Mouse (Mus musculus) spleen, adult 12 weeks (tissue): Measurements from ENCODE around the gene Cep19.
"Not testable (repeated sequence)": the region's sequence is repeated elsewhere in the genome, so short reads cannot be mapped to it uniquely, and the experiment has no call there.

Experiments used
- DNase-seq: peaks from one replicate; pipeline ENCODE4 v3.0.0; 2022; ENCODE audit warnings: low spot score

Gene Cep19

DNA sequence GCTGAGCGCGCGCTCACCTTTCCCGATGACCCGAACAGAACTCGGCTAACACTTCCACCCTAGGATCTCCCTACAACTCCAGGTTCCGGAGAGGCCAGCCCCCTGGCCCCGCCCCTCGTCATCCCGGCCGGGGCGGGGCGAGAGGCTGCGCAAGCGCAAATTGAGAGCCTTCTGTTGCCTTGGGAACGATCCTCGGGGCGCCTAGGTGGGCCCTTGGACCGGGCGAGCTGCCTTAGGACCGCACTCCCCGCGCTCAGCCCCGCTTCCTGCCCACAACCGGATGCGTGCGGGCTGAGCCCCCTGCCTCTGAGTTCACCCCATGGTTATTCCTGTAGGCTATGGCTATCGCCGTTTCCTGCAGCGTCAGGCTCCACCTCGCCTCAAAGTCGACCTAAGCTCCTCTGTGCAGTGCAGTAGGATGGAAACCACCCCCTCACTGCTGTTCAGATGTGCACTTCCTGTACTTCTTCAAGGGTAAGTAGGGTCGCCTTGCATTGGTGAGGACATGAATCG is at the start of gene Cep19, which contains the start of gene Pigx:
Gene Cep19, plus strand, starts transcription at position 163 of the 513 bp plus-strand sequence.
Gene Pigx, minus strand, starts transcription at position 103 of the 513 bp plus-strand sequence.
- peak; percentile 87 for DNase-seq

DNA sequence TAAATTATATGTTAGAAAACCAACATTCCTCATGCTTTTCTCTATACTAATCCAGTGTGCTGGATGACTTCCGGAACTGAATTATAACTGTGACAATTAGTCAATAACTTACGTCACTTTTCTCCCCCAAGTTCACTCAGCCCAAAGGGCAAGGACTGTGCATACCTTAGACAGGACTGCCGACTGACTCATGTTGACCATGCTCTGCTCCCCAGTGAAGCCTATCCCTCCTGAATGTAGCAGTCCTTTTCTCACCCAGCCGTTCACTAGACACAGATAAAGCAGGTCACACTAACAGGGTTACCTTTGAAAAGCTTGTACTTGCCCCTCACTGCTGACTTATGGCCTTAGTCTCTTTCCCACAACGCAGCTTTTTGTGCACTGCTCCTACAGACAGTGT is 40.8 kb upstream of the Cep19 start:
- no peak for DNase-seq

DNA sequence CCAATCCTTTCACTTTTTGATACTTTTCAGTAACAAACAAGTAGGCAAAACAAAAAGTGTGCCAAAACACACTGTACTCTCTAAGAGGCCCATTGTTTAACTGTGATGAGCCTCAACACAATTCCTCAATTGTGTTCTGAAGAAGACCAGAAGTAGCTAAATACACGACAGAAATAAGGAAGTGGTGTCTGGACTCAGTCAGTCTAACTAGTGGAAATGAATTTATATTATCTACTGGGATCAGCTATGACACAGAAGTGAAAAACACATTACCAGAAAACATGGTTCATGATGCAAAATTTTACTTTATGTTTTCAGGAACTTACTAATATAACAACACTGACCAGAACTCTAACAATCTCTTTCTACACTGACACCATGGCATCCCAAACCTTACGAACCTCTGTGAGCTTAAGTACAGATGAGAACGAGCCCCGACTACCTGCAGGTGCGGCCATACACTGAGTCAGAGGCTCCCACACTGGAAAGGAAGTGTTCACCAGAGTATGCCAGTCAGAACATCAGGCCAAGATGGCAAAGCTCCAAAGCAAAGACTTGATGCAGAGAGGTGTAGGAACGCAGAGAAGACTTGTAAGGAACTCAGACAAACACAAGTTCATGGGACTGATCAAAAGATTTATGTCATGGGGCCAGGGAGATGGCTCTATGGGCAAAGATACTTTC is 39.6 kb upstream of the Cep19 start:
- no peak for DNase-seq

DNA sequence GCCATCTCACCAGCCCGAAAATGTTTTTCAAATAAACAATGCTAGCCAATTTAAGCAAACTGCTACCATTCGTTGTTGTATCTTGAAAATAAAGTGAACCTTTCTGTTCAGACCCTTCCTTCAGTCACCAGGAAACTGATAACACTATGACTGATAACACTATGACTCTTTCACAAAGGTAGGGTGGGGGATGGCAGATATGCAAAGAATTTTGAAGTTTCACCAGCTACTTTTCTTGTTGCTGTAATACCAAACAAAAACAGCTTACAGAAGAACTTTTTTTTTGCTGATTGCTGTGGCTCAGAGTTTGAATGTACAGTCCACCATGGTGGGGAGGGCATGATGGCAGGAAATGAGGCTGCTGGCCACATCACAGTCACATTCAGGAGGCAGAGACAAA is 37.4 kb upstream of the Cep19 start:
- no peak for DNase-seq

DNA sequence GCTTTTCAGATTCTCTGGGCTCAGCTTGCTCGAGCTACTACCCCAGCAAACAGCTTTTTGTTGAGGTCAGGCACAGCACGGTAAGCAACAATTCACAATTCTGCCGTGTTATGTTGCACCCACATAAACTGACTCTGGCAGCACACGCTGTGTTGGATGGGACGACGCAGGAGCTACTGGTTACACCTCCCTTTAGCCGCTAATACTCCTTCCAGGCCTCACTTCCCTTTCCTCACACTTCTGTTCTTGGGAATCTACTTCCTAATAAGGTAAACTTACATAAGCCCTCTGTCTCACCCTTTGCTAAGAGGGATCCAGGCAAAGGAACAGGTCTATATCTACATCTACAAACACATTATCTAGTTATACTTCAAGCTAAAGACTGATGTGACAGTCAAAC is 35.7 kb upstream of the Cep19 start:
- no peak for DNase-seq

DNA sequence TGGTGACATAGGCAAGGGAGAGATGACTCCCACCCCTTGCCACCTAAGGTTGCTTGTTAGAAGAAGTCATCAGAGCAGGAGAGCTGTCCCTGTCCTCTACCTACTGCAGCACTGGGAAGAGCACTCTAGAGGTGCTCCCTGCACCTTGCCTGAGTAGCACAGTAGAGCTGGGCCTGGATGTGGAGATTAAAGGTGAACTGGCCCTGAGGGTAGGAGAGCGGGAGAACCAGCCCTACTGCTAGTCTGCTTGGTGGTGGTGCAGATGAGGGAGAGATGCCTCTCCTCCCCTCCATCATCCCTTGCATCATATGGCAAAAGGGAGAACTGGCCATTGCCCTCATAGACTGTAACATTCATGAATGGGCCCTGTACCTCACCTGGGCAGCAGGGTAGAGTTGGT is 32.7 kb upstream of the Cep19 start:
- DNase-seq: no peak

DNA sequence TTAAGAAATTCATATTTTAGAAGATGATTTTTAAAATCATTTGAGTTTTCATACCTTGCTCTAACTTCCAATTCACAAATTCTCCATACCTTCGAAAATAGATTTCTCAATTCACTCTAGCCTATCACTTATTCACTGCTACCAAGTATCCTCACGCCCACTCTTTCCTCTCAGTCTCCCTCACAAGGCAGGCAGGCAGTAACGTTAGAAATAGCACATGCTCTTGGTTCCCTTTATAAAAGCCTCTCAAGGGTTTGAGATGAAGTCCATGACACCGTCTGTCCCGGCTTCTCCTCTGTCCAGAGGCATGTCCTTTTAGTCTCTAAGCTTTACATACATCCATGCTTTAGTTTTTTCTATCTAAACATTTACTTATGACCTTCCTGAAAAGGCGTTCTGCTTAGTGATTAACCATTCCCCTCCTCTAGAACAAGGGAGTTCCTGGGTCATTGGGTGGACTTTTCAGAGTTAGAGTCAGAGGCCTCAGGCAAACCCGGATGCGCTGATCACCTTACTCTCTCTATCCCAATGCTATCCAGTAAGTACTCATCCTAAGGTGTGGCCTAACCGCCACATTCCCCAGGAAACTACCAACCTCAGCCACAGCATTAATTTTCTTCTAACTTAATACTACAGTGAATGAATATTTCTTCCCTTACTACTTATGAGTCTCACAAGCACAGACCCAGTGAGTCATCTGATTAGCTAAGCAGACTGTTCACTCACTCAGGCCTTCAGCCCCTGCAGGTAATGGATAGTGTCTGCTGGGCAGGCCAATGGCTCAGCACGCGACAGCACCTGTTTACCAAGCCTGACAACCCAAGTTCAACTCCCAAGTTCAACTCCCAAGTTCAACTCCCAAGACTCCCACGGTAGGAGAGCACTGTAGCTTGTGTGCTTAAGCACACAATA is 31.0 kb upstream of the Cep19 start:
- no peak for DNase-seq

DNA sequence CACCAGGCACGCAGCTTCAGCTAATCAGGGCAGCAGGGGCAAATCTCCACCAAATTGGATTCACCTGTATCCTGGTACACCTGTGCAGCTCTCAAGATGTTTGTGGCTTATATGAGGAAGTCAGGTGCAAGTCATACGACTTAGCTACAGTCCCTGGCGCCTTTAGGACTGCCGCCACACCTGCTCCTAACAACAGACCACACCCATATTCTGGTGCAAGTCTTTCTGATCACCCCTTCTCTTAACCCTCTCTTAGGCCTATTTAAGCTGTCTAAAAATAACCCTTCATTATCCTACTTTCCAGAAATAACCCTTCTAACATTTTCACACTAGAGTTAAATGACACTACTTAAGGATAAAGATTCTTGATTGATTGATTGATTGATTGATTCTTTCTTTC is 29.5 kb upstream of the Cep19 start:
- DNase-seq: not testable (repeated sequence)

DNA sequence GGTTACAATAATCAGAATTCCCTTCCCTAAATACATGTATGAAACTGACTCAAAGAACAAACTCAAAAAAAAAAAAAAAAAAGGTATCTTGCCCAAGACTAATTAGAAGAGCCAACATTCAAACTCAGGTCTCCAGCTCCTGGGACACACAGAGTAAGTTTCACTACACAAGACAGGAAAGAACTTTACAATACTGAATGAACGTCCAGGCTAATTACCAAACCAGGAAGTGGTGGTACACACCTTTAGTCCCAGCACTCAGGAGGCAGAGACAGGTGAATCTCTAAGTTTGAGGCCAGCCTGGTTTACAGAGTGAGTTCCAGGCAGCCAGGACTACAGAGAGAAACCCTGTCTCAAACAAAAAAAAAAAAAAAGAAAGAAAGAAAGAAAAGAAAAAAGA is 23.8 kb upstream of the Cep19 start:
- no peak for DNase-seq

DNA sequence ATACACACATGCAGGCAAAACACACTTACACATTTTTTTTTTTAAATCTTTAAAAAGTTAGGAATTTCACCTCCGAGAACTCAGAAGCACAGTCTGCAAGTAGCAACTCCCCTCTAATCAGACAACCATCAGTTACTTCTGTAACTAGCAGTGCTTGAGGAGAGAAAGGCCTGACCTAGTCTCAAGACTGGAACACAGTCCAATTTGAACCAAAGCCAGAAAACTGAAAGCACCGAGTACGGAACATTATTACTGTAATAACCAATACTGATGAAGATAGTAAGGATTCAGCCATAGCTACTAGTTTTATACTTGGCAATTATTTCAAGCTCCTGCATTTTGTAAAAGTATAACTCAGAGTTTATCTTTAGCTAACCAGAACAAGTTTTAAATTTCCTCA is 23.2 kb upstream of the Cep19 start:
- no peak for DNase-seq

DNA sequence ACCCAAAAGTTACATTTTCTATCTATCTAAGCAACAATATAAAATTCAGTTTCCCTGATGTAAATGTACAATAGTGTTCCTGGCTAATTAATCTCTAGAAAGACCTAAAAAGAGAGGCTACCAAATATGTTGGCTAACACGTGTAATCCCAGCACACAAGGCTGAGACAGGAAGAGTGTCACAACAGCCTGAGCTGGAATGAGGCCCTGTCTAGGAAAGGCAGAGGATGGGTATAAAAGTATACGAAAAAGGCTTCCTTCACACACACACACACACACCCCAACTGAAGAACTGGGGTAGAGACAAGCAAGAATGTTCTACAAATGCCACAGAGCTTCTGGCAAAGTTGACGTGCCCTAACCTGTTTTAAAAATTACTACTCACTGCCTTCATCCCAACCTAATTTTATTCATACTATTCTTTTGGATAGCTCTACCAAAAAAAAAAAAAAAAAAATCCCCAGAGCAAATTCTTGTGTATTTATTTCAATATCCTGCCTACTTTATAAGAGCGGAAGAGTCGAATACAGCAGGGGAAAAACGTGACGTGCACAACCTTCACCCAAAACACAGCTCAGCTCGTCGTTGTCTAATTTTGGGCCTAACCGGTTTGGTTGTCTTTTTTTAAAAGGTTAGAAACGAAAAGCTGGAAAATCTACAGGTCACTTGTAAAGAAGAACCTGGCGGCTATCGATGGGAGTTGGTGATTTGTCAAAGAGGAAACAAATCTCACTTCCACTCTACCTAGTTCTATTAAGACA is 21.8 kb upstream of the Cep19 start:
- peak; percentile 8 for DNase-seq

DNA sequence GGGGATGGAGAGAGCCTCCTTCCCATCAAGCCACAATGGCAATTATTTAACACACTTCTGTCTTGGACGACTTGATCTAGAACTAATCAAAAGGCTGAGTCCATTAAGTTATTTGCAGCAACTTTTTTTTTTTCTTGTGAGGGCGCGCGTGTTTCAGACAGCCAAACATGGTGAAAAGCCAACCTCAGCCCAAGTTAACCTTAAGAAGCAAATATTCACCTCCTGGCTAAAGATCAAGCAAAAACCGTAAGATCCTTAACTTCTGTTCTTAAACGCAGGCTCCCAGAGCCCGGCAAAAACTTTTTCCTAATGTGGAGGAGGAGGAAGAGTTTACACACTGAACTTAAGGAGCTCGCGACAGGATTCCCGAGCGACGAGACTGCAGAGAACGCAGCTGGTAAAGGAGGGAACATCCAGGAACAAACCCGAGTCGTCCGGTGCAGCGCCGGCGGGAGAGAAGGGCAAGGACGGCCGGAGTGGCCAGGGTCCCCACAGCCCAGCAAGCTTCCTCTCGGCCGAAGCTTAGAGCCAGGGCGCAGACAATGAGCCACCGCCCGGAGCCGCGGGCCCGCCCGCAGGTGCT is 21.1 kb upstream of the Cep19 start:
- DNase-seq: no peak

DNA sequence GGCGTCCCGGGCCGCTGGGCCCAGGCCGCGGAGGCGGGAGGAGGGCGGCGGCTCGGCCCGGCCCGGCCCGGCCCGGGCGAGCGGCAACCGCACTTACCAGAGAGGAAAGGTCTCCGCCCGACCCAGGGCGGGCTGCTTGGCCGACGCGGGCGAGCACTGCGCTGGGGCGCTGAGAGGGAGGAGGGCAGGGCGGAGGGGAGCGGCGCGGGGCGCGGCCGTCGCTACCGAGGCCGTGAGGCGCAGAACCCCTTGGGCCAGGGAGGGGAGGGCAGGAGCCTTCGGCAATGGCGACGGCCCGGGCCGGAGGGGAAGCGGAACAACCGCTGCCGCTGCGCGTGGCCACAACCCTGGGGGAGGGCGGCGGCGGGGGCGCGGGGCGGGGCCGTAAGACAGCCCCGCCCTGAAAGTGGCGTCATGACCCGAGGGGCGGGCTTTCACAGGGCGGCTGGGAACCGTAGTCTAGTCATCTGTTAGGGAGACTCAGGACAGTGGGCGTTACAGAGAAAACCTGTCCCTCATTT is 20.5 kb upstream of the Cep19 start, which contains the start of gene Pak2:
Gene Pak2, minus strand, starts transcription at position 352 of the 521 bp plus-strand sequence.
- DNase-seq: peak; percentile 82

DNA sequence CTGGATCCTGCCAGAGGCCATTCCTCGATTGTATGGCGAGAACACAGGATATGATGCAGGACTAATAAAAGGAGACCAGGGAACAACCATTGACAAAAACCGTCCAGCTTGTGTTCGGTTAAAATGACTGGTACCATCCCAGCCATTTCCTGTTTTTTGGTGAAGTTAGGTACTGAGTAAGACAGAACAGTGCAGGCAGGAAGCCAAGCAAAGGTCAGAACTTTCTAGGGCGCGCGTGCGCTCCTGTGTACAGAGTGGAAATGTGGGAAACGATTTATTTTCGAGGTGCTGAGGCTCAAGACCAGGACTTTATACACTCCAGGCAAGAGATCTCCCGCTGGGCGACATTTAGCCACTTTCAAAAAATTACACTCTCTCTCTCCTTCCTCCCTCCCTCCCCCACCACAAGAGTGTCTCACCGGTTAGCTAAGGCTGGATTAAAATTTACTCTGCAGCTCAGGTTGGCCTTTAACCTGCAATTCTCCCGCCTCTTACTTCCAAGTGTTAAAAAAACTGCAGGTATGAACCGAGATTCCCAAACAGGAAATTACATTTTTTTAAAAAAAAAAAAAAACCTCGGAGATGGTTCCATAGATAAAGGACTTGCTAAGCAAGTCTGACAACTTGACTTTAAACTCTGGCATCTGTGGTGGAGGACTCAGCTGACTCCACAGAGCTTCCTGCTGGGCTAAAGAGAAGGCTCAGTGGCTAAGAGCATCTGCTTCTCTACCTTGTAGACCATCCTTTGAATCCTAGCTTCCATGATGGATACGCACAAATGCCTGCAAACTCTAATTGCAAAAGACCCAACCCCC is 11.8 kb upstream of the Cep19 start:
- no peak for DNase-seq

DNA sequence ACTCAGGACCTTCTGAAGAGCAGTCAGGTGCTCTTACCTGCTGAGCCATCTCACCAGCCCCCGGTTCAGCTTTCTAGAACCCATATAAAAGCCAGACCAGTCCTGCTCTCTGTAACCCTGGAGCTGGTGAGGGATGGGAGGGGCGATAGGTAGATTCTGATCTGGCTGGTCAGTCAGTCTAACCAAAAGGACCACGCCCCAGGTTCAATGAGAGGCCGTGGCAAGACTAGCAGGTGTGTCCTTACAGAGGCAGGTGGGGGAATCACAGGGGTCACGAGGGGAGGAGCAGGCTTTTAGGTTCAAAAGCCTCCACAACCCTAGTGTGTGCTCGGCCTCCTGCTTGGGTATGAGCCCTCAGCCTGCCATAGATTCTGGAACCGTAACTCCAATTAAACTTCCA is 8.1 kb upstream of the Cep19 start:
- no peak for DNase-seq

DNA sequence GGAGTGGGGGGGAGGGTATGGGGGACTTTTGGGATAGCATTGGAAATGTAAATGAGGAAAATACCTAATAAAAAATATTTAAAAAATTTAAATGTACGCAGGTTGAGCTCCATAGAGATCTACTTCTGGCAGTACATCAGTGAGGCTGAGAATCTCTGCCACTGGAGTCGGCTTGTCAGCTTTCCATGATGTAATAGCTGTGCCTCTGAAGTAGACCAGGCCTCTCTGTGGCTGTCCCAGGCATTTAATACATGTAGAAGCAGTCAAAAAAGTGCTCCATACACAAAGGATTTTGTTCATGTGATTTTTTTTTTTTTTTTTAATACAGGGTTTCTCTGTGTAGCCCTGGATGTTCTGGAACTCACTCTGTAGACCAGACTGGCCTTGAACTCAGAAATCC is 1.8 kb upstream of the Cep19 start:
- DNase-seq: not testable (repeated sequence)

DNA sequence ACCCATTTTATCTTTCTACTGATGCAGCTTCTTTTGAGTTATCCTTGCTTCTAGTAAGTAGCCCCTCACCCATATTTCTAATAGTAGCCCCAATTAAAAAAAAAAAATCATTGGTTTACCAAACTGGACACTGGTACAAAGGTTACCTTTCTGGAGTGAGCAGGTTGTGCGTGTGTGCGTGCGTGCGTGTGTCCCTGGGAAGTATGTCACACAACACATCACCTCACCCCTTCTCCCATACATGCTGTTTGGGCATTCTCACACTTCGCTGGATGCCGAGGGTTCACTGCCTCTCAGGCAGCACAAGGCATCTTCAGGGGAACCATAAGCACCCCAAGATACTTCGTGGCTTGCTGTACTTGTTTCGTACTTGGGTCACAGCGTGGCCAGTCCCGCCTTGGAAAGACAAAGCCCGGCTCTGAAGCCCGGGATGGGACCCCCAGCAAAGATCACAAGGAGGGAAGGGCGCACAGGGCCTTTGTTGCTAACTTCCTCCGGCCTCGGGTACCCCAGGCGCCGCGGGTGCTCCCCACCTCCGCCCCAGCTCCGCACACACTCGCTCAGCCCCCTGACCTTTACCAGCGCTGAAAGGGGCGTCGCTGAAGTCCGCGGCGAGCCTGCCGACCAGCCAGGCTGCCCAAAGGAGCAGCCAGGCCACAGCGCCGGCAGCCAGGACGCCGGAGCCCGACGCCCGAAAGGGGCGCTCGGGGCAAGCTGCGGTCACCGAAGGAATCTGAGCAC is 533 bp upstream of the Cep19 start:
- no peak for DNase-seq

DNA sequence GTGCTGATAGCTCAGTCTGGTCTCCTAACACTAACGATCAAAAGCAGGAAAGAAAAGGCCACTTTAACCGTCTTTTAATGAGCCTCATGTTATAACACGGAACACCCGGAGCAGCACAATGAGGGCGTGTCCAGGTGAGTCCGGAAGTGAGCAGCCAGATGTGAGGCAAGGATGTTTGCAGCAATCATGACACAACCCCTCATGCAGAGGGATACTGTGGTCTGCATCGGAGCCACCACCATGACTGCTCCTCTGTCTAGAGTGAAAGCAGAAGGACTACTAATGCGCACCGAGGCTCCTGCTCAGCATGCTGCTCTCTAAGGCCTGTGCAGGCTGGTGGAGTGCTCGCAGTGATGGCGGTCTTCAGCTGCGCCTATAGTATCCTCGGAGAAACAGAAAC is 2.7 kb downstream of the Cep19 start:
- DNase-seq: no peak

DNA sequence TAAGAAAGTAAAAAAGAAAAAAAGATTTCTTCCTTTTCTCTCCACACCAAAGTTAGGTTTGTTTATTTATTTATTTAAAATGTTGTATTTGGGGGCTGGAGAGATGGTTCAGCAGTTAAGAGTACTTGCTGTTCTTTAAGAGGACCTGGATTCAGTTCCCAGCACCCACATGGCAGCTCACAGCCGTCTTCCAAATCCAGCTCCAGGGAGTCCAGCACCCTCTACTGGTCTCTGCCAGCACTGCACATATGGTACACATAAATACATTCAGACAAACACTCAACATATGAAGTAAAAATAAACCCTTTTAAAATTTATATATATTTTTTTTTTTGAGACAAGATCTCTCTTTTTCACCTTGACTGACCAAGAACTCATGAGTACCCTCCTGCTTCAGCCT is 6.1 kb downstream of the Cep19 start:
- DNase-seq: no peak
